Mouse (Mus musculus): ENCODE measurements around the gene Ccdc12. TPM values are rescaled to one million over a fixed set of nuclear protein-coding genes. Genes with fewer than 3 reads are reported as not detected.

The Ccdc12 gene
- polyA plus RNA-seq, 1 experiment from 2014 or later, result 189 TPM

DNA sequence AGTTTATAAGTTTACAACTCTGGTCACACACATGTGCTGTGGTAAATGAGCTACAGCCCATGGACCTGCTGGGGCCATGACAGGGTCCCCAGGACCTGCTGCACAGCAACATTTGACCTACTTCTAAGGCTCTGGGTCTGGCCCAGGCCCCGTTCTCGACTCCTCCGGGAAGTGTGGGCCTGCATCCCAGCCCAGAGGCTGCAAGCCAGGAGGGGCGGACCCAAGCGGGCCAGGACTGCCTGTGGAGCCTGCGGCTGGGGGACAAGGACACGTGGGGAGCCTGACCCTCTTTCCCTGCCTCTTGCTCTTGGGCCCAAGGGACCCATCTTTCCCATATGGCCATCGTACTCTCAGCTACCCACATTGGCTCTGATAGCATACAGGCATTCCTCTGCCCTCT is 102.3 kb downstream of the Ccdc12 start:
- Histone ChIP-seq H3K4me3 (no peak overlapping the region), H3K4me1 (peaks cover 16% of the 10 kb centered on the region), H3K9me3 (replicated peaks) (no peaks in the 10 kb centered on the region), H3K27me3 (ENCODE audit: low read depth, poor library complexity, severe bottlenecking) (peaks cover 9% of the 10 kb centered on the region), H3K36me3 (no peaks in the 10 kb centered on the region), H3K27ac (replicated peaks) (no peak overlapping the region)
- WGBS, result 87% methylated on average over 8 of the region's 8 CpGs
- no peak for DNase-seq (ENCODE audit: low spot score)

DNA sequence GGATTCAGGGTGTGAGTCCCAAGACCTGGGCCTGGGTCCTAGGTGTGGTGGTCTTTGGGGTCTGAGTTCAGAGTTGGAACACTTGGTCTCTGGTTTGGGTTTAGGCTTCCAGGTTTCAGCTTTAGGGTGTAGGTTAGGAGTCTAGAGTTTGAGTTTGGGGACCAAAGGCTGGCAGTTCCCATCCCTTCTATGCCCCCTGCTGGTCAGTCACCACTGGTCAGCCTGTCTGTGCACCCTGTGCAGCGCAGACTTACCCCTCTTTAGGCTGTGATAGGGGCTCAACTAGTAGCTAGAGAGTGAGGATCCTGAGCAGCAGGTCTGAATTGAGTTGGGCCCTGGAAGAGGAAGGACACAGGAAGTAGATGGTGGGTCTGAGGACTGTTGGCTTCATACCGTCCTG is 103.0 kb downstream of the Ccdc12 start:
- peak; percentile 51 for DNase-seq (ENCODE audit: low spot score)

DNA sequence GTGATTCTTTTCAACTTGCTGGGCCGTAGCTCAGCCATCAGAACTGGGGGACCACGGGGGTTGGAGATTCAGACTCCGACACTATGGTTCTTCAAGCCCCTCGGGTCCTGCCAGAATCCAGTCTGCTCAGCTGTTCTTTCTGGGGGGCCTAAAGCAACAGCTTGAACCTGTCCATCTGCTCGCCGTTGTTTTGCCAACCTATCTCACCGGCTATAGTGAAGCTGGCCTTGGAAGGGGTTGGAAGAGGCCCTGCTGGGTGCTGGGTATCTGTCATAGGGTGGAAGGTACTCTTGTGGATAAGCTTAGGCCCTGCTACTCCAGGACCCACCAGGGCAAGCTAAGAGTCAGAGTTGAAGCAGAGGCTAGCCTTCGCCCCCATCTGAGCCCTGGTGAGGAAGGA is 104.6 kb downstream of the Ccdc12 start:
- Histone ChIP-seq H3K36me3 (no peaks in the 10 kb centered on the region), H3K27me3 (ENCODE audit: low read depth, poor library complexity, severe bottlenecking) (peaks cover 18% of the 10 kb centered on the region), H3K9me3 (replicated peaks) (no peaks in the 10 kb centered on the region), H3K4me1 (0 out of 2 replicates have a peak, but pooled peaks cover 13% of the 10 kb centered on the region), H3K27ac (replicated peaks) (no peak overlapping the region), H3K4me3 (no peak overlapping the region)
- no peak for DNase-seq (ENCODE audit: low spot score)
- WGBS, result 89% methylated on average over 8 of the region's 8 CpGs

More for the DNA sequence above, 103.0 kb downstream of the Ccdc12 start:
- no peak overlapping the region for H3K27ac ChIP-seq (replicated peaks)
- H3K4me1 ChIP-seq, result 0 out of 2 replicates have a peak, but pooled peaks cover 11% of the 10 kb centered on the region
- no peaks in the 10 kb centered on the region for H3K36me3 ChIP-seq
- no peak overlapping the region for H3K4me3 ChIP-seq
- 63% methylated on average over 2 of the region's 2 CpGs for WGBS
- peaks cover 16% of the 10 kb centered on the region for H3K27me3 ChIP-seq (ENCODE audit: low read depth, poor library complexity, severe bottlenecking)
- no peaks in the 10 kb centered on the region for H3K9me3 ChIP-seq (replicated peaks)

Small RNAs within 50 kb of the gene (microRNA-seq; reads per million reads assigned to microRNA genes)
- gene Mir8107, result not detected

Other genes starting within 250 kb of the Ccdc12 start
- gene Ptpn23, start 248.3 kb upstream of the Ccdc12 start, polyA plus RNA-seq (2016; fragmentation: Nextera tagmentation; extraction: Ambion mirVana), result 14.2 and 16.6 TPM in 2 replicates
- gene Ngp, start 236.8 kb upstream of the Ccdc12 start, polyA plus RNA-seq (2016; fragmentation: Nextera tagmentation; extraction: Ambion mirVana), result 0.12 TPM in 1 of 2 replicates, not detected in the other
- gene Klhl18, start 179.8 kb upstream of the Ccdc12 start, polyA plus RNA-seq (2016; fragmentation: Nextera tagmentation; extraction: Ambion mirVana), result 9.1 and 10.8 TPM in 2 replicates
- 1.1 and 1.3 TPM in 2 replicates for gene Kif9, start 179.5 kb upstream of the Ccdc12 start, polyA plus RNA-seq (2016; fragmentation: Nextera tagmentation; extraction: Ambion mirVana)
- 31.5 and 34.0 TPM in 2 replicates for gene Setd2, start 123.9 kb upstream of the Ccdc12 start, polyA plus RNA-seq (2016; fragmentation: Nextera tagmentation; extraction: Ambion mirVana)
- 36.8 and 45.4 TPM in 2 replicates for gene Nradd, start 32.1 kb upstream of the Ccdc12 start, polyA plus RNA-seq (2016; fragmentation: Nextera tagmentation; extraction: Ambion mirVana)
- gene Nbeal2, start 2.3 kb upstream of the Ccdc12 start, polyA plus RNA-seq (2016; fragmentation: Nextera tagmentation; extraction: Ambion mirVana), result 1.3 and 1.4 TPM in 2 replicates
- gene Myl3, start 85.4 kb downstream of the Ccdc12 start, polyA plus RNA-seq (2016; fragmentation: Nextera tagmentation; extraction: Ambion mirVana), result 0.36 and 0.51 TPM in 2 replicates
- gene Pth1r, start 90.6 kb downstream of the Ccdc12 start, polyA plus RNA-seq (2016; fragmentation: Nextera tagmentation; extraction: Ambion mirVana), result 30.9 and 33.9 TPM in 2 replicates
- not detected in 2 replicates for gene Prss42, start 141.7 kb downstream of the Ccdc12 start, polyA plus RNA-seq (2016; fragmentation: Nextera tagmentation; extraction: Ambion mirVana)
- not detected in 2 replicates for gene Prss44, start 157.5 kb downstream of the Ccdc12 start, polyA plus RNA-seq (2016; fragmentation: Nextera tagmentation; extraction: Ambion mirVana)
- gene Prss43, start 170.2 kb downstream of the Ccdc12 start, polyA plus RNA-seq (2016; fragmentation: Nextera tagmentation; extraction: Ambion mirVana), result not detected in 2 replicates
- gene Prss45, start 178.1 kb downstream of the Ccdc12 start, polyA plus RNA-seq (2016; fragmentation: Nextera tagmentation; extraction: Ambion mirVana), result not detected in 2 replicates
- gene Prss46, start 188.0 kb downstream of the Ccdc12 start, polyA plus RNA-seq (2016; fragmentation: Nextera tagmentation; extraction: Ambion mirVana), result not detected in 2 replicates
- gene Prss50, start 201.5 kb downstream of the Ccdc12 start, polyA plus RNA-seq (2016; fragmentation: Nextera tagmentation; extraction: Ambion mirVana), result 0.35 and 0.85 TPM in 2 replicates
- 0.78 and 0.83 TPM in 2 replicates for gene Als2cl, start 223.4 kb downstream of the Ccdc12 start, polyA plus RNA-seq (2016; fragmentation: Nextera tagmentation; extraction: Ambion mirVana)
- gene Tmie, start 223.6 kb downstream of the Ccdc12 start, polyA plus RNA-seq (2016; fragmentation: Nextera tagmentation; extraction: Ambion mirVana), result 0.06 and 0.11 TPM in 2 replicates